Mouse (Mus musculus): Measurements from ENCODE around the gene Tuba1a.
"Not testable (repeated sequence)": the region's sequence is repeated elsewhere in the genome, so short reads cannot be mapped to it uniquely, and the experiment has no call there.

Tuba1a gene

DNA sequence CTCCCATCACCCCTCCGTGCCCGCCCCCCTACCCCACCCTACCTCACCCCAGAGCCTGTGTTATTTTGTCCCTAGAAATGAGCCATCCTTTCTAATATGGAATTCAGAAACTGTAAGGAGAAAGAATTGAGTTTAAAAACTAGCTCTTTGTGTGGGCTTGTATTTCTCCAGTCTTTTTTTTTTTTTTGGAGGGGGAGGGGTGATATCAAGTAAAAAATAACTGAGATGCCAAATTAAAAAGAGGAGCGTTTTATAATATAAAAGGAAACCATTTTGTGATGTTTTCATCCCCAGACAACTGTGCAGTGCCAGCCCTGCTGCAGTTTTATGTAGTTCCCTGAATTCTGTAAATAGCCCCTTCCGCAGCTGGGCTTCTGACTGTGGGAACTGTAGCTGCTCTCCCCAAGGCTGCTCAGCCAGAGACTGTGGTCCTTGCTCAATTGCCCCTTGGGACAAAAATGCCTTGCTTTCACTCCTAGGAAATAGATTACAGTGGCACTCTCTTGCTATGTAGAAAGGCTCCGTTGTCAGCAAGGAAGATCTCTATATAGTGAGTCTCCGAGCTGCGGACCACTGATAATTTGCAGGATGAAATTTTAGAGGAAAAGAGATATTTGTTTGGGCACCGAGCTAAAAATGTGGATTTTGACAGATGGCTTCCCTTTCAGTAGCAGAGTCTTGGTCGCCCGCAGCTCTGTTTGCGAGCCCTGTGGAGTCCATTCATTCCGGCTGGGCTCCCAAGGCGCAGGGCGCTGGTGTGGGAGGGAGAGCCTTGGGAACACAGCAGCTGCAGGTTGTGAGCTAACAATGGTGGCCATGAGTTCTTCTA, 1.1 kb upstream of the Tuba1a start:
- DNase-seq = no peak

DNA sequence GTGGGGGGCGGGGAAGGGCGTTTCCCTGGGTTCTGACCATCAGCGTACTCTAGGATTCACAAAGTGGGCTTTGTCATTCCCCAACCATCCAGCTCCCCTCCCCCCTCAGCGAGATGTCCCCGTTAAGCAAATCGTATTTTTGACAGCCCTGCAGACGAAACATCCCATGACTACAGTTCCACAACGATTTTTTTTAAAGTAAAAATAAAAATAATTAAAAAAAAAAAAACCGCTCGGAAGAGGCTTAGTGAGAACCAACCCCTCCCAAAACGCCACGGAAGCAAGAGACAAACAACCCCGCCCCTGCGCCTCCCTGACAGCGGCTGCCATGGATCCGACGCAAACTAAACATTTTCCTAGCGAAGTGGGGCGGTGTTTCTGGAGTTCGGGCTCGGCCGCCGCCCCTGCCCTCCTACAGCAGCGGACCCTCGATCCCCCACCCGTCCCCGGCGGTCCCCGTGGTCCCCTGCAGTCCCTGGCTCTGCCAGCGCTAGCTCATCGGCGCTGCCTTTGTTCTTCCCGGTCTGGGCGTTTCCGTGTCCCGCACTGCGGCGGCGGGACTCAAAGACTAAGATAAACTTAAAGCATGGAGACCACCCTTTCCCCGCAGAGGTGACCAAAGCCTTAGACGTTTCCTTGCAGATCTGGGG, 627 bp downstream of the Tuba1a start:
- DNase-seq = peak; percentile 72 to 79

DNA sequence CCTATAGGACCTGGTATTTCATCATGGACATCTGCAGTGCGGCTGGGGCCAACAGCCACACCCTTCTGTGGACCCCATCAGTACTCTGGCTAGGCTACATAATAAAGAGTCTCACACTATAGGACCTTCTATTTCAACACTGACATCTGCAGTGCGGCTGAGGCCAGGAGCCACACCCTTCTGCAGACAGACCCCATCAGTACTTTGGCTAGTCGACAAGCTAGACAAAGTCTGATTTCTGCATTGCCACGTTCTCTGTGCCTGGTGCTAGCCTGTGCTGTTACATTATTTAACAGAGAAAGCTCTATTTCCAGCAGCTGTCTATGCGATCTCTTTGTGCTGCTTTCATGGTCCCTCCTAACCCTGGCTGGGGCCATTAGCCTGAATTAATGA, 1.4 kb downstream of the Tuba1a start:
- DNase-seq = no peak

DNA sequence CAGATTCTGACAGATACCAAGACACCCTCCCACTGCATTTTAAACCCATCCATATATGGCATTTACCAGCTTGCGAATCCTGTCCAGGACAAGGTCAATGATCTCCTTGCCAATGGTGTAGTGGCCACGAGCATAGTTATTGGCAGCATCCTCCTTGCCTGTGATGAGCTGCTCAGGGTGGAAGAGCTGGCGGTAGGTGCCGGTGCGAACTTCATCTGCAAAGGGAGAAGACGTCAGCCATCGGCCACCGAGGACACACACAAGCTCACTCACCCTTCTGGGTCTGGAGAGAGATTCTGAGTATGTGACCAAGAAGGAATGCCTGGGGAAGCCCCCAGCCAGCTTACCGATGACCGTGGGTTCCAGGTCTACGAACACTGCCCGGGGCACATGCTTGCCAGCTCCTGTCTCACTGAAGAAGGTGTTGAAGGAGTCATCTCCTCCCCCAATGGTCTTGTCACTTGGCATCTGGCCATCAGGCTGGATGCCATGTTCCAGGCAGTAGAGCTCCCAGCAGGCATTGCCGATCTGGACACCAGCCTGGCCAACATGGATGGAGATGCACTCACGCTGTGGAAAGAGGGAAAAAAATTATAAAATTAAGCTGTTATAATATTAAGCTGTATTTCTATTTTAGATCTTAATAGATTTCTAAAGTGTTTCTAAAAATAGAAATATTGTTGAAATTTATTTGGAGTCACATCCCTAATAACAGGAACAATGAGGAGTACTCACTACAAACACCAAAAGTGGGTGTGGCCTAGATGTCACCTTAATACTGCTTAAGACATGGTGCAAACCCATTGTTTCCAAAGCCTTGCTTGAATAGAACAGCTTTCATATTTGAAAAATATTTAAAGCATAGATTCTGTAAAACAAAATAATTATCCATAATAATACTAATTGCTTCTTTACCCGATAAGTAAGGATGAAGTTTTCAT, 2.1 kb downstream of the Tuba1a start:
- not testable (repeated sequence) for DNase-seq

DNA sequence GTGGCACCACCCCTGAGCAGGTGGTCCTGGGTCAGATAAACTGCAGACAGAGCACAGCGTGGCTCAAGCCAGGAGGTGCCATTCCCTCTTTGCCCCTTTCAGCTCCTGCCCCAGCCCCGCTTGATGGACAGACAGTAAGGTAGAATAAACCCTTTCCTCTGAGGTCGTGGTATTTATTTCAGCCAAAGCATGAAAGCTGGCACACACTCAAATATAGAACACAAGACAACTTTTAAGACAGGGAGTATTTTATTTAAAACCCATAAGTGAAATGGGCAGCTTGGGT, 4.0 kb downstream of the Tuba1a start:
- no peak for DNase-seq

DNA sequence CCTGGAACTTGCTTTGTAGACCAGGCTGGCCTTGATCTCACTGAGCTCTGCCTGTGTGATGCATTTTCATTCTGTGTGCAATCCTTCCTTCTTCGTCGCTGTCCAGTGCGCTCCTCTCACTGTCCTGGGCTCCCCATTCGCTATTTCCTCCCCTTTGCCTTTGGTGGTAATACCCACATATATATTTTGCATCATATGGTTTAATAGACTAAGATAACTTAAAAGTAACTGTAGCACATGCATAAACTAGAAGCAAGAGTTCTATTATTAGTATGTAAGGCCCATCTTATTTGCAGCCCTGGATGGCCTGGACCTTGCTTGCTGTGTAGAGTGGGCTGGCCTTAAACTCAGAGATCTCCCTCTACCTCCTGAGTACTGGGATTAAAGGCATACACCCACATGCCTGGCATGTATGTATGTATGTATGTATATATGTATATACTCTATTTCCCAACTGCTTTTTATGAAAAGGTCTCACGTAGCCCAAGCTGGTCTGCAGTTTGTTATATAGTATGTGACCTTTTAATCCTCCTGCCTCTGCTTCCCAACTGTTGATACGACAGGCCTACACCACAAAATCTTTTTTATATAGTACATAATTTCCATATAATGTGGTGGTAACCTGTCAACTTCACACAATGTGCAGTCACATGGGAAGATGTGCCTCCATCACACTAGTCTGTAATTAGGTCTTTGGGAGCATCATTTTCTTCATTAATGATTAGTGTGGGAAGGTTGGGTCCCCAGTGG, 4.5 kb downstream of the Tuba1a start:
- no peak for DNase-seq

DNA sequence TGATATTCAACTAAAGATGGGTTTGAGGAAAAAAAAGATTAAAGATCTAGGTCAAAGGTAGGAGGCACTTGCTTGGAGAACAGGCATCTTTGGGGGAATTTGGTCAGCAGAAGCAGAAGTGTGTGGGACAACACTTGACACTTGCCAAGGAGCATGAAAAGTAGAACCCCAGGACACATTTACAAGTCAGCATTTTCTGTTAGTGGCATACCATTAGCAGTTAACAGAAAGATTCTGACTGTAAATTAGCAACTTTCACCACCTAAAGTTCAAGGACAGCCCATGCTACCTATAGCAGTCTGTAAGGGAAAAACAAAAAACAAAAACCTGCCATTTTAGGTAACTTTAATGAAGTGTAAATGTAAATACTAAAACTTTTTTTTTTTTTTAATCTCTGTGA, 5.1 kb downstream of the Tuba1a start:
- DNase-seq = no peak

DNA sequence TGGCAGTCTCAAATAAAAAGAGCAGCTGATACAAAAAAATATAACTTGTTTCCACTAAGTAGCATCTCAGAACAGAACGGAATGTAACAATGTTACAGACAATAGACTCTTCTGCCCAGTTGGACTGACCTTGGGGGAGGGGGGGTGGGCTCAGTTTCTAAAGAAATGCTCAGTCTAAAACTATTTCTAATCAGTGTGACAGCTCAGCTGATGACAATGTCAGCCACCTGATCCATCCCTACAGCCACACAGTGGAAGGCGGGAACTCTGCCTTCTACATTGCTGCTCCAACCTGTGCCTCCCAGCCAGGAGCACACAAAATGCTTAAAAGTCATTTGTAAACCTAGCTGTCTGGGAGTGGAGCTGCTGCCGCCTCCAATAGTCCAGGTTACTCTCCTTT, 5.6 kb downstream of the Tuba1a start:
- DNase-seq = no peak

DNA sequence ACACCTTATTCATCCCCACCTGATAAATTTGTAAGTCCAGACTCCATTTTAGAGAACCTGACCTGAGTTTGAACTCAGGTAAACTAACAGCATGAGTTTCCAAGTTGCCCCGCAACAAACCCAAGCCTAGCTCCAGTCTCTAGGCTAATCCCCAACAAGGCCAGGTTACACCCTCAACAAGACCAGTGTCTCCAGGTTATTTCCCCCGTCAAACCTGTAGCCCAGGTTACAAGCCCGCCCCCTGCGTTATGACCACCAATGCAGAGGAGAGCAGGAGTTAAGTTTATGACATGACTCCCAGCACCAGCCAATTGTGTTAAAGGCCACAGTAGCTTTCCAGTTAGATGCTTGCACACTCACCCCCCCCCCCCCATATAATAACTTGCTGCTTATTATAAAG, 10.4 kb downstream of the Tuba1a start:
- DNase-seq = no peak

DNA sequence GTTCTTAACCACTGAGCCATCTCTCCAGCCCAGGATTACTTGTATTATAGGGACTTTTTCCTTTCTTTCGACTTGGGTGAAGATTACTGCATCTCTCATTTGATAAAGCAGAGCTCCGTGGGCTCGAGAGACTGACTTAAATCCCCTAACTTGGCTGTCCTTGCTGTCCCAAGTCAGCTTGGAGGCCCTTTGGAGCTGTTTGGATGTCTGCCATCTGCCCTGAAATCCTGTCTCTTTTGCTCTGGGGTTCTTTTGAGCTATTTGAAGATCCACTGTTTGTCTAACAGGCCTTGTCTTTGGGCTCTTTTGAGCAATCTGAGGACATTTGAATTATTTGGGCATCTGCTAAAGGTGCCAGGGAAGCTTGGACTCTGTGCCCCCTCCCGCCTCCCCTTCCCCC, 11.4 kb downstream of the Tuba1a start:
- no peak for DNase-seq

DNA sequence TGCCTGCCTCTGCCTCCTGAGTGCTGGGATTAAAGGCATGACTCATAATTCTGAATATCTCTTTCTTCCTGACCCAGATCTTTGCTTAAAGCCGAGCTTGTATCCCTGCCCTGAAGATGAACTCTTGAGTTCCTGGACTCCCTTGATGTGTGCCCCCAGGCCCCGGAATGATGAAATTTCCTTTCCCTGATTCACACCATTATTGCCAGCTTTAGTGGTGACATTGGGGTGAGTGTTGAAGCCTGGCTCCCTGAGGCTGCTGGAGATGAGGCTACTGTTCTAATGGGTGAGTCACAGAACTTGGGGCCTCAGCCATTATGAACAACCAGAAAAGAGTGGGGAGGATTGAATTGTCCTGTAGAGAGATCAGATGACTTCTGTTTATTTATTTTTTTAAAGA, 12.0 kb downstream of the Tuba1a start:
- no peak for DNase-seq

DNA sequence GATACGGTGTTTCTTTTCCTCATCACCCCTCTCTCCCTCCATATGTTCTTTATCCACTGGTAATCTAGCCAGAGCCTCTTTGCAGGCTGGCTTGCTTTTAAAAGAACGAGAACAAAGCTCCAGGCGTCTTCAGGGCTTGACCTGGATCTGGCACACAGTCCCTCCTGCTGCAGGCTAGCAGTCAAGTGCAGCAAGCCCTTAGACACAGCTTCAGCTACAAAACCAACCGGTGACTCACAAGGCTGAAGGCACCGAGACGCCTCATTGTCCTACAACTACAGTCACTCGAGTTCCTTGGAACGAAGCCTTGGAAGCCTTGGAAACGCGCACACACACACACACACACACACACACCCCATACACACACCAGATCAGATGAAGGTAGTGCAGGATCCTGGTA, 12.7 kb downstream of the Tuba1a start:
- DNase-seq = no peak

DNA sequence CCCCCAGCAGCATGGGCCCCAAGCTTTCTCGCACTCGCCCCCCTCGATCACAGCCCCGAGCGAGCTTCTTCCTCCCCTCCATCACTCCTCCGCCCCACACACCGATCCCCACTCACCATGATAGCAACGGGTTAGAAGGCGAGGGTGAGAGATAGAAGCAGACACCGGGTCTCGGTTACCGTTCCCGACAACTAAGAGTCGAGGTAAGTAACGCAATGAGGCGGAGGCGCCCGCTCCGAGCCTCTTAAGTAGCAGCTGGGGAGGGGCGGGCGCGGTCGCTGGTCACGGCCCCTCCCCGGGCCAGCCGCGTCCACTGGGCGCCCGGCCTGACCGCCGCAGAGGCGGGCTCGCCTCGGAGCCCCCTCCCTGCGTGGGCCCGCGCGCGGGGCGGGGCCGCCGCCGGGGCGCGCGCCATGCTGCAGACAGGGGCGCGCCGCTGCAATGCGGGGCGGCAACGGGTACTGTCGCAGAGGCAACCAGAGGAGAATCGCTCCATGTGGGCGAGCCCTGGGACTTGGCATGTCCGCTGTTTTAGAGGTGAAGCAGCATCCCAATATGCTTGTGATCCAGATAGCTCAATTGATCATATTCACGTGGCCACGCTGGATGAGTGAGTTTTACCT, 19.2 kb downstream of the Tuba1a start, which contains the start of gene Tuba1b:
Tuba1b (minus strand) TSS at position 349 of the 623 bp plus-strand sequence.
- DNase-seq = peak; percentile 93 to 95

DNA sequence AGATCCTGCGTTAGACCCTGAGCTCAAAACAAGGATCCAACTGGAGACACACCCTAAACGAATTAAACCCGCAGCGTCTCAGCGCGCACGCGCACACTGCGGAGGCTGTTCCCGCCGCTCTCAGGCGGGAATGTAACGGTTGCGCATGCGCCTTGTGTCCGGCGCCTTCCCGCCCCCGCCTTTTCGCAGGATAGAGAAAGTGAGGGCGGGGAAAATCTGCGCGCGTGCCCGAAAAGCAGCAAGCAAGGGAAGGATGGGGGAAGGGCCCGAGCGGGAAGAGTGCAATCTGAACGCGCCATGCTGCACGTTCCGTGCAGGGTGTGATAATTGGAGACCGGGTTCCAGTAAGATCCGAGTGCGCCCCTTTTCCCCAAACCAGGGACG, 19.7 kb downstream of the Tuba1a start:
- DNase-seq = peak; percentile 98 to 99

DNA sequence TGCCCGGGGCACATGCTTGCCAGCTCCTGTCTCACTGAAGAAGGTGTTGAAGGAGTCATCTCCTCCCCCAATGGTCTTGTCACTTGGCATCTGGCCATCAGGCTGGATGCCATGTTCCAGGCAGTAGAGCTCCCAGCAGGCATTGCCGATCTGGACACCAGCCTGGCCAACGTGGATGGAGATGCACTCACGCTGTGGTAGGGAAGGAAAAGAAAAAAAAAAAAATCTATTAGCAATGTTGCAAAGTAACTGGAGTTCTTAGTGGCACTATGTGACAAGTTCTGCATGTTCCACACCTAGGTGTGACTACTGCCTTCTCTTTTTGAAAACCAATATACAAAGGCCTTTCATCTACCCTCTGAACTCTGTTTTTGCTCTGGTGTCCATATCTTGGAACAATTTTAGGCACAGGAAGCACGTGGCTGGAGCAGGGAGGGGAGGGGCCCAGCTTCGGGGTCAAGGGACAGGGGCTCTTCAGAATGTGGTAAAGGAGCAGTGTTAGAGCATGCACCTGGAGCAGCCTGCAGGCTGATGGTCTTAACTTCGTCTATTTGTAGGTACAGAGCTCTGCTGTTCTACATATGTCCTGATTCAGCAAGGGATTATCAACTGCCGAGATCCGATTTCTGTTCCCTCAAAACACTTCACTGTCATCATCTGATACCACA, 20.4 kb downstream of the Tuba1a start:
- DNase-seq = peak in 1 of 2 experiments; percentile 45

DNA sequence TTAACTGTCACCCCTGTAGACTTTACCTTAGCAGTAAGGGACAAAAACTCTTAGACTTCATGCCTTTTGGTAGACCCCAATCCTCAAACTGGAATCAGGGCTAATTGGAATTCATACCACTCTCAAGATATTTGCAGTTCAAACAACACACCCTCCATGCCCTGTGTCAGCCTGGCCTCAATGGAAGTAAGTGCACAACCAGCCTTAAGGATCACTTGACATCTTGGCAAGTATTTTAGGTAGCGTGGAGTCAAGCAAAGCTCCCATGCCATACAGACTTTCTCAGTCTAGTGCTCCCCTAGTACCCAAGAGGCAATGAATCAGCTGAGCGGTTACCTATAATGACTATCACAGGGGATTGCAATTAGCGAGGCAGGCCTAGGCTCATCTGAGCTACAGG, 22.5 kb downstream of the Tuba1a start:
- DNase-seq = no peak

DNA sequence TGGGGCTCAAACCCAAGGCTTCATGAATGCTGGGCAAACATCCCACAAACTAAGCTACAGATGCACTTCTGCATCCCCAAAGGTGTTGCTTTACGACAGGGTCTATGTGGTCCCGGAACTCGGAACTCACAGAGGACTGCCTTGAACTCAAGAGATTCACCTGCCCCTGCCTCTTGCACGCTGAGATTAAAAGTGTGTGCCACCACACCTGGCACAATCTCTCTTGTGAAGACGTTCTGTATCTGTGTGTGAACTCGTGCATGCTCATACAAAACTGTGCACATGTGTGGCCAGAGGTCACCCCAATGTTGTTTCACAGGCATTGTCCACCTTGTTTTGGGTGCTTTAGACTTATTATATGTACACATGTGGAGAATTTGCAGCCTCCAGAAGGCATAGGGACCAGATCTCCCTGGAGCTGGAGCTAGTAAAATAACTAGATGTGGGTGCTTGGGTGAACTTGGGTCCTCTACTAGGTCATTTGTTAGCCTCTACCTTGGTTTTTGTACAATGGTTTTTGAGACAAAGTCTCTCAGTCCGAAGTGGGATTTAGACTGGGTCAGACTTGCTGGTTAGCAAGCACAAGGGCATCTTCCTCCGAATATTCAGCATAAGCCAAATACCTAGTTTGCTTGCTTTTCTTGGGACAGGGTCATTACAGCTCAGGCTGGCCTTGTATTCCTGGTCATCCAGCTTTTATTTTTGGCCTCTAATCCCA, 23.3 kb downstream of the Tuba1a start:
- no peak for DNase-seq

DNA sequence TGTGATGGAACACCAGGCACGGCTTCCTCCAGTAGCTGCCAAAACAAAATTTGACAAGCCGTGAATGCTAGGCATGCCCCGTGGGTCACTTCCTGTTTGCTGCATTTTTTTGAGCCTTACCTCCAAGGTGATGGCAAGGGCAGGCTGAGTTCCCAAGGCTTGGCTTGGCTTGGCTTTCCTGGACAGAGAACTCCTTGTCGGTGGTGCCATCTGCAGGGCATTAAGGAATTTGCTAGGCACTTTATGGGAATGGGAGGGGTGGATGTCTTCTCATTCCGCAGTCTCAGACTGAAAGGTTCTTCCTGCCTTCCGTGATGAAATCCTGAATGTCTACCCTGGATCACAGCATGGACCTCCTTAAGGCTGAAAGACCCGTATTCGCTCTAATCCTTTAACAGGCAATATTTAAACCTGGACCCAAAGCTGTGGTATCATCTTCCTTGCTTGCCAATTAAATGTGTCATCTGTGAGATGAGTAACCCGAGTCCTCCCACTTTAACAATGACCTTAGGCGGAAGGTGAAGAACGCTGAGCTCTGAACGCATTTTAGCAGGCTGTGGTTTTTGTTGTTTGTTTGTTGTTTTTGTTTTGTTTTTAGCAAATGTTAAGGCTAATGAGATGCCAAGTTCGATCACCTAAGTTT, 24.8 kb downstream of the Tuba1a start:
- peak; percentile 92 to 93 for DNase-seq

DNA sequence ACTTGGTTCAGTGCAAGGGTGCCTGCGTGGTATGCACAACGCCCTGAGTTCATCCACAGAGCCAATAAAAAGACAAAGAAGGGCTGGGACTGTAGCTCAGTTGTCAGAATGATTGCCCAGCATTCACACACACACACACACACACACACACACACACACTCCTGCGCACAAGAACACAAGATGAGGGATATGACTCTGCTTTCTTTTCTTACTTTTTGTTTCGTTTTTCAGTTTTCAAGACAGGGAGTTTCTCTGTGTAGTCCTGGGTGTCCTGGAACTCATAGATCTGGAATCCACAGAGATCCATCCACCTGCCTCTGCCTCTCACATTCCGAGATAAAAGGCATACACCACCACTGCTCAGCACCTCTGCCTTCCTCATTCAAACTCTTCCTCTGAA, 25.9 kb downstream of the Tuba1a start:
- no peak for DNase-seq

DNA sequence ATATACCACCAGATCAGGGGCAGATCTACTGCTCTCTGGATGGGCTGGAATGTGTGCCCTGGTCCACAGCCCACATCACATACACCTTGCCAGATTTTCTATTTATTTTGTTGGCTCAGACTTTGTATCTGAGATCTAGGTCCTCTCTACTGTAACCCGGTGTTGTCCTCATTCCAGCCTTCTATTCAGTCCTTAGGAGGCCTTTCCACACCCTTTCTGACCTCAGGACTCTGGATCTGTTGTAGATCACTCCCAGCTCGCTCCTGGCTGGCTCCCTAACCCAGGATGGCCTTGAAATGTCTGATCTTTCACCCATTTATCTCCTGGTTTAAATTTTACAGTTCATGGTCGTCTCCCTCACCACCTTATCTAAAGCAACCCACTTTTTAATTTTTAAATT, 28.8 kb downstream of the Tuba1a start:
- peak; percentile 56 to 59 for DNase-seq
